Mouse (Mus musculus): ENCODE results near the gene Mybpc1. TPM values are rescaled to one million over a fixed set of nuclear protein-coding genes. Genes with fewer than 3 reads are reported as not detected.
"Not testable (repeated sequence)": the region's sequence is repeated elsewhere in the genome, so short reads cannot be mapped to it uniquely, and the experiment has no call there.

Mybpc1 gene
- polyA plus RNA-seq, 1 experiment from 2014 or later: 1.7 TPM

GRCm38 (mm10) chr10:88496864-88497564 is 107.9 kb downstream of the Mybpc1 start:
- no peak for DNase-seq (ENCODE audit: low spot score)

GRCm38 (mm10) chr10:88494959-88495587 is 109.9 kb downstream of the Mybpc1 start:
- DNase-seq (ENCODE audit: low spot score): no peak

- no peak for DNase-seq (ENCODE audit: low spot score)
These were observed 112.3 kb downstream of the Mybpc1 start for GRCm38 (mm10) chr10:88492658-88493057.

GRCm38 (mm10) chr10:88491632-88492031 is 113.3 kb downstream of the Mybpc1 start:
- DNase-seq (ENCODE audit: low spot score): no peak

- DNase-seq (ENCODE audit: low spot score): no peak
These were observed 116.3 kb downstream of the Mybpc1 start for GRCm38 (mm10) chr10:88488629-88489028.

GRCm38 (mm10) chr10:88482866-88483265 is 122.1 kb downstream of the Mybpc1 start:
- DNase-seq (ENCODE audit: low spot score): not testable (repeated sequence)

Other genes with a start within 250 kb of the Mybpc1 start
- 8.6 and 9.8 TPM in 2 replicates for gene Dram1, start 226.1 kb downstream of the Mybpc1 start, polyA plus RNA-seq (2015; fragmentation: Nextera tagmentation; extraction: Ambion mirVana)
- gene Gnptab, start 226.0 kb downstream of the Mybpc1 start, polyA plus RNA-seq (2015; fragmentation: Nextera tagmentation; extraction: Ambion mirVana): 8.6 and 9.6 TPM in 2 replicates
- gene Sycp3, start 145.6 kb downstream of the Mybpc1 start, polyA plus RNA-seq (2015; fragmentation: Nextera tagmentation; extraction: Ambion mirVana): 0.16 TPM in 1 of 2 replicates, not detected in the other
- 10.0 and 12.4 TPM in 2 replicates for gene Chpt1, start 101.1 kb downstream of the Mybpc1 start, polyA plus RNA-seq (2015; fragmentation: Nextera tagmentation; extraction: Ambion mirVana)
- 12.0 and 16.3 TPM in 2 replicates for gene Spic, start 79.9 kb upstream of the Mybpc1 start, polyA plus RNA-seq (2015; fragmentation: Nextera tagmentation; extraction: Ambion mirVana)
- gene Arl1, start 125.7 kb upstream of the Mybpc1 start, polyA plus RNA-seq (2015; fragmentation: Nextera tagmentation; extraction: Ambion mirVana): 114 and 124 TPM in 2 replicates
- gene Utp20, start 221.7 kb upstream of the Mybpc1 start, polyA plus RNA-seq (2015; fragmentation: Nextera tagmentation; extraction: Ambion mirVana): 9.5 and 9.8 TPM in 2 replicates

Measured in thymus, postnatal 0 days (tissue).